Mouse (Mus musculus) liver, adult 2 months (tissue): ENCODE measurements at regions not wholly inside any gene's neighbourhood (a gene's known extent, or its start where the extent isn't known, plus 50 kb on each side); places are given as distances from the start of the nearest gene placed in this dataset.

Experiments
- DNase-seq: peaks from one replicate; pipeline ENCODE4 v3.0.0-alpha.2; 2011; ENCODE audit warnings: low read depth, low spot score; ENCODE audit errors: extremely low read depth
- H3K27ac ChIP-seq: fragments of 200-500 bp; replicated peaks from 2 replicates; pipeline ENCODE4 v1.5.1; 2012; ENCODE audit warnings: low read depth, mild to moderate bottlenecking, control low read depth, inconsistent platforms, low read length; ENCODE audit not compliant: insufficient read depth
- H3K27me3 ChIP-seq: fragments of 200-500 bp; 2 replicates; pipeline ENCODE4 v1.6.1; 2012; ENCODE audit warnings: mild to moderate bottlenecking, moderate library complexity, low read length, inconsistent platforms; ENCODE audit not compliant: control insufficient read depth, insufficient read depth
- H3K36me3 ChIP-seq: fragments of 200-500 bp; 2 replicates; pipeline ENCODE4 v1.6.1; 2012; ENCODE audit warnings: low read length, inconsistent platforms; ENCODE audit not compliant: control insufficient read depth, insufficient read depth
- H3K4me1 ChIP-seq: fragments of 200-500 bp; 2 replicates; pipeline ENCODE4 v1.6.1; 2011; ENCODE audit warnings: low read length; ENCODE audit not compliant: control insufficient read depth, insufficient read depth
- H3K4me3 ChIP-seq: fragments of 200-500 bp; 2 replicates; pipeline ENCODE4 v1.5.1; 2011; ENCODE audit warnings: low read depth, mild to moderate bottlenecking, control low read depth, low read length, moderate library complexity; ENCODE audit not compliant: insufficient read depth
- H3K79me2 ChIP-seq: fragments of 200-500 bp; 2 replicates; pipeline ENCODE4 v1.6.1; 2012; ENCODE audit warnings: inconsistent platforms, mild to moderate bottlenecking, low read length, moderate library complexity; ENCODE audit not compliant: control insufficient read depth, insufficient read depth
- H3K9ac ChIP-seq: fragments of 200-500 bp; 2 replicates; pipeline ENCODE4 v1.6.1; 2012; ENCODE audit warnings: low read depth, mild to moderate bottlenecking, control low read depth, inconsistent platforms, low read length
- CTCF ChIP-seq: fragments of 200-500 bp; IDR thresholded peaks from 2 replicates; pipeline ENCODE4 v1.5.1; 2011; ENCODE audit warnings: low read depth, low read length, control low read depth
- POLR2A ChIP-seq: fragments of 200-500 bp; IDR thresholded peaks from 2 replicates; pipeline ENCODE4 v1.6.1; 2011; ENCODE audit warnings: low read length, control low read depth; ENCODE audit not compliant: insufficient read depth; ENCODE audit errors: extremely low read depth
- WGBS: fragments of 180-500 bp; shearing (Covaris S2); methylation state at CpG from one replicate; pipeline ENCODE4 v1.1.7; 2018; 5-methylcytosine and 5-hydroxymethylcytosine counted together

- TF ChIP-seq CTCF: no peak
- TF ChIP-seq POLR2A: no peak
- Histone ChIP-seq H3K79me2 (no peaks in the 10 kb centered on the region), H3K9ac (no peak overlapping the region), H3K4me3 (no peak overlapping the region), H3K36me3 (no peaks in the 10 kb centered on the region), H3K27ac (no peak overlapping the region), H3K4me1 (no peaks in the 10 kb centered on the region), H3K27me3 (no peaks in the 10 kb centered on the region)
- WGBS: 89% methylated on average over 4 of the region's 4 CpGs
- peak; percentile 12 for DNase-seq
These were observed 97.7 kb upstream of the Acvr2a start for GRCm38 (mm10) chr2:48716206-48716605.

GRCm38 (mm10) chr2:48717770-48718169 lies 96.1 kb upstream of the Acvr2a start:
- Histone ChIP-seq H3K27me3 (no peaks in the 10 kb centered on the region), H3K4me3 (no peak overlapping the region), H3K79me2 (no peaks in the 10 kb centered on the region), H3K36me3 (no peaks in the 10 kb centered on the region), H3K27ac (no peak overlapping the region), H3K4me1 (no peaks in the 10 kb centered on the region), H3K9ac (no peak overlapping the region)
- DNase-seq: no peak
- WGBS: 84% methylated on average over 1 of the region's 1 CpGs
- TF ChIP-seq CTCF: no peak
- no peak for TF ChIP-seq POLR2A

- 93% methylated on average over 2 of the region's 2 CpGs for WGBS
These were observed 95.6 kb upstream of the Acvr2a start for GRCm38 (mm10) chr2:48718261-48718660.

GRCm38 (mm10) chr2:48730780-48731179 lies 83.1 kb upstream of the Acvr2a start:
- Histone ChIP-seq H3K79me2 (no peaks in the 10 kb centered on the region), H3K27me3 (no peaks in the 10 kb centered on the region), H3K27ac (no peak overlapping the region; the same call in 1 of the 2 replicates), H3K4me1 (no peaks in the 10 kb centered on the region; the same call in 1 of the 2 replicates), H3K36me3 (no peaks in the 10 kb centered on the region), H3K4me3 (no peak overlapping the region), H3K9ac (no peak overlapping the region)
- TF ChIP-seq CTCF (no peak), POLR2A (no peak)
- WGBS: 59% methylated on average over 8 of the region's 8 CpGs
- DNase-seq: peak; percentile 19

More at GRCm38 (mm10) chr2:48718261-48718660, 95.6 kb upstream of the Acvr2a start:
- TF ChIP-seq POLR2A (no peak), CTCF (no peak)
- no peaks in the 10 kb centered on the region for H3K36me3 ChIP-seq
- no peak overlapping the region for H3K4me3 ChIP-seq
- no peaks in the 10 kb centered on the region for H3K27me3 ChIP-seq
- no peak overlapping the region for H3K27ac ChIP-seq
- H3K79me2 ChIP-seq: no peaks in the 10 kb centered on the region
- H3K9ac ChIP-seq: no peak overlapping the region
- no peaks in the 10 kb centered on the region for H3K4me1 ChIP-seq
- no peak for DNase-seq

GRCm38 (mm10) chr2:48733936-48734335 lies 80.0 kb upstream of the Acvr2a start:
- no peaks in the 10 kb centered on the region; the same call in 1 of the 2 replicates for H3K4me1 ChIP-seq
- H3K27me3 ChIP-seq: no peaks in the 10 kb centered on the region
- H3K4me3 ChIP-seq: no peak overlapping the region
- H3K27ac ChIP-seq: no peak overlapping the region
- TF ChIP-seq CTCF: no peak
- no peak for TF ChIP-seq POLR2A
- DNase-seq: no peak
- WGBS: 92% methylated on average over 1 of the region's 1 CpGs
- H3K36me3 ChIP-seq: no peaks in the 10 kb centered on the region
- no peak overlapping the region for H3K9ac ChIP-seq
- H3K79me2 ChIP-seq: no peaks in the 10 kb centered on the region

- Histone ChIP-seq H3K4me1 (no peaks in the 10 kb centered on the region), H3K79me2 (no peaks in the 10 kb centered on the region), H3K36me3 (no peaks in the 10 kb centered on the region), H3K27ac (no peak overlapping the region), H3K27me3 (no peaks in the 10 kb centered on the region), H3K9ac (no peak overlapping the region), H3K4me3 (no peak overlapping the region)
- 83% methylated on average over 6 of the region's 6 CpGs for whole genome bisulfite sequencing
- peak; percentile 20 for DNase-seq
- no peak for TF ChIP-seq CTCF
- no peak for TF ChIP-seq POLR2A
These were observed 79.4 kb upstream of the Acvr2a start for GRCm38 (mm10) chr2:48734521-48734920.
